Mouse (Mus musculus): ENCODE measurements around the gene Plcb4.

DNA sequence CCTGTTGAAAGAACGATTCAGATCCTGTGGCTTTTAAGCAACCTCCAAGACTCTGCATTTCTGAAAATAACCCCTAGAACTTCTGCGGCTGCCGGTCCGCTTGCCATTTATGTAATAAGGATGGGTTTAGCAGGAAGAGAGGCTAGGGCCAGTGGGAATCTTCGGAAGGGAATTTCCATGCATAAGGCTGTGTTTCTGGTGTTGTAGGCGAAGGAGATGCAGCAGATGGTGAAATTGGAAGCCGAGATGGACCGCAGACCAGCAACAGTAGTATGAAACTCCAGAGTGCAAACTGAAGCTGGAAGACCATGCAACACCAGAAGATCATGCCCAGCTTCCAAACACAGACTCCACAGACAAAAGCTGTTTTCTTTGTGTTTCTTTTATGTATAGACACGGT is 353.9 kb downstream of the Plcb4 start:
- no peak for TF ChIP-seq POLR2A (IDR thresholded peaks at IDR 0.05; ENCODE audit: extremely low read depth, insufficient read depth, low read length)
- no peak for TF ChIP-seq CTCF (IDR thresholded peaks at IDR 0.05; ENCODE audit: extremely low read depth, insufficient read depth, low read length)
